In genomic region chr15:32579351-32579750, GRCm38 (mm10) we compare ENCODE assay signal across 22 mouse cellular contexts.
DNase-seq lines count a peak whose midpoint lies in the region; ATAC-seq lines count a peak whose summit lies in the region.
"Had no signal": no experiment of that assay in that cellular context is flagged by ENCODE, and none has a peak within 500 bp of the region (broad histone marks: within the 10 kb centered on the region; RNA-seq: fewer than 3 reads in every experiment).

No protein-coding gene starts in this region.

- no peaks in the 10 kb centered on the region for H3K4me1 ChIP-seq in heart, embryonic 10.5 days
- no peaks in the 10 kb centered on the region for H3K4me1 ChIP-seq in midbrain, embryonic 11.5 days (ENCODE audit: control insufficient read depth, insufficient read depth, low read length)
- H3K4me1 ChIP-seq in midbrain, embryonic 16.5 days (ENCODE audit: control insufficient read depth, insufficient read depth, low read length), result no peaks in the 10 kb centered on the region
- H3K4me1 ChIP-seq: embryonic facial prominence, embryonic 13.5 days; forebrain, embryonic 12.5 days had no signal

- peak; percentile 10 for DNase-seq in gastrocnemius, postnatal 10 days
- DNase-seq in gastrocnemius, postnatal 4 days (ENCODE audit: low spot score in 2 of 2), result no peak
- peak; percentile 7 for DNase-seq in heart, adult 8-10 months (ENCODE audit: low spot score)
- DNase-seq in heart, embryonic 10.5 days (ENCODE audit: low spot score), result no peak
- peak; percentile 49 for DNase-seq in midbrain, embryonic 11.5 days (ENCODE audit: low spot score, missing footprints)
- peak; percentile 27 for DNase-seq in skeletal muscle tissue, adult 2 months (ENCODE audit: low read depth, low spot score)
- no peak for DNase-seq in spleen, postnatal 4 days (ENCODE audit: low spot score in 2 of 2)
- DNase-seq: adrenal gland, postnatal 10 days; cerebellum, adult 11 months; cerebellum, adult 8-10 months; cerebellum, postnatal 14 days; kidney, adult 8-10 months had no signal

- no peak overlapping the region for H3K4me2 ChIP-seq in midbrain, embryonic 11.5 days
- H3K4me2 ChIP-seq in midbrain, embryonic 16.5 days (ENCODE audit: low read length), result no peak overlapping the region
- H3K4me2 ChIP-seq: embryonic facial prominence, embryonic 13.5 days; forebrain, embryonic 12.5 days; hindbrain, embryonic 12.5 days had no signal

- no peak for ATAC-seq in midbrain, embryonic 11.5 days (ENCODE audit: low FRiP score)
- ATAC-seq in midbrain, embryonic 16.5 days, result no peak
- ATAC-seq: forebrain, embryonic 16.5 days; hindbrain, embryonic 16.5 days; inflammation-experienced regulatory T-cells, adult 6 months; intestine, postnatal 0 days; Patski had no signal

- H3K4me3 ChIP-seq in heart, embryonic 10.5 days, result no peak overlapping the region
- H3K4me3 ChIP-seq in midbrain, embryonic 11.5 days (ENCODE audit: low read depth, low read length), result no peak overlapping the region
- no peak overlapping the region for H3K4me3 ChIP-seq in midbrain, embryonic 16.5 days (ENCODE audit: low read depth, low read length)
- H3K4me3 ChIP-seq: embryonic facial prominence, embryonic 13.5 days; forebrain, embryonic 12.5 days; hindbrain, embryonic 12.5 days had no signal

- H3K9ac ChIP-seq in midbrain, embryonic 11.5 days (ENCODE audit: low read length), result no peak overlapping the region
- H3K9ac ChIP-seq in midbrain, embryonic 16.5 days (ENCODE audit: low read depth, low read length), result no peak overlapping the region
- H3K9ac ChIP-seq: embryonic facial prominence, embryonic 13.5 days; forebrain, embryonic 12.5 days; hindbrain, embryonic 12.5 days had no signal

- H3K27ac ChIP-seq in heart, embryonic 10.5 days, result no peak overlapping the region
- H3K27ac ChIP-seq in midbrain, embryonic 11.5 days (ENCODE audit: low read depth, low read length), result no peak overlapping the region
- H3K27ac ChIP-seq in midbrain, embryonic 16.5 days (ENCODE audit: low read length), result no peak overlapping the region
- H3K27ac ChIP-seq: embryonic facial prominence, embryonic 13.5 days; forebrain, embryonic 12.5 days; hindbrain, embryonic 12.5 days had no signal

- 76% methylated on average over 4 of the region's 4 CpGs for WGBS in heart, embryonic 10.5 days
- WGBS in midbrain, embryonic 11.5 days, result 86% methylated on average over 4 of the region's 4 CpGs
- 87% methylated on average over 4 of the region's 4 CpGs for WGBS in midbrain, embryonic 16.5 days

- H3K36me3 ChIP-seq in heart, embryonic 10.5 days, result no peaks in the 10 kb centered on the region
- no peaks in the 10 kb centered on the region for H3K36me3 ChIP-seq in midbrain, embryonic 11.5 days (ENCODE audit: control insufficient read depth, insufficient read depth, low read length)
- H3K36me3 ChIP-seq in midbrain, embryonic 16.5 days (ENCODE audit: control insufficient read depth, insufficient read depth, low read length), result no peaks in the 10 kb centered on the region
- H3K36me3 ChIP-seq: forebrain, embryonic 12.5 days; hindbrain, embryonic 12.5 days had no signal

- H3K9me3 ChIP-seq in heart, embryonic 10.5 days, result no peaks in the 10 kb centered on the region
- no peaks in the 10 kb centered on the region for H3K9me3 ChIP-seq in midbrain, embryonic 11.5 days (ENCODE audit: control insufficient read depth, low read length)
- H3K9me3 ChIP-seq in midbrain, embryonic 16.5 days (replicated peaks; ENCODE audit: control insufficient read depth, low read length, poor library complexity, severe bottlenecking), result no peaks in the 10 kb centered on the region
- H3K9me3 ChIP-seq: embryonic facial prominence, embryonic 13.5 days; forebrain, embryonic 12.5 days; hindbrain, embryonic 12.5 days had no signal

- no peaks in the 10 kb centered on the region for H3K27me3 ChIP-seq in heart, embryonic 10.5 days (ENCODE audit: insufficient read depth, poor library complexity, severe bottlenecking)
- no peaks in the 10 kb centered on the region for H3K27me3 ChIP-seq in midbrain, embryonic 11.5 days (ENCODE audit: control insufficient read depth, insufficient read depth, low read length)
- H3K27me3 ChIP-seq in midbrain, embryonic 16.5 days (ENCODE audit: control insufficient read depth, insufficient read depth, low read depth, low read length), result no peaks in the 10 kb centered on the region
- H3K27me3 ChIP-seq: CH12.LX; embryonic facial prominence, embryonic 13.5 days; forebrain, embryonic 12.5 days; hindbrain, embryonic 12.5 days; Patski had no signal

Comparison
In these comparisons a context has a peak if more than half of its experiments do, and no peak if none do; other contexts are left out.
1. DNase-seq: peak in gastrocnemius, postnatal 10 days (single experiment), heart, adult 8-10 months (single experiment), midbrain, embryonic 11.5 days (single experiment) and skeletal muscle tissue, adult 2 months (single experiment); none in gastrocnemius, postnatal 4 days (0 of 2), heart, embryonic 10.5 days (single experiment) and spleen, postnatal 4 days (0 of 2).